Comparison of ENCODE assay signal across 8 mouse cellular contexts in the genomic region with DNA sequence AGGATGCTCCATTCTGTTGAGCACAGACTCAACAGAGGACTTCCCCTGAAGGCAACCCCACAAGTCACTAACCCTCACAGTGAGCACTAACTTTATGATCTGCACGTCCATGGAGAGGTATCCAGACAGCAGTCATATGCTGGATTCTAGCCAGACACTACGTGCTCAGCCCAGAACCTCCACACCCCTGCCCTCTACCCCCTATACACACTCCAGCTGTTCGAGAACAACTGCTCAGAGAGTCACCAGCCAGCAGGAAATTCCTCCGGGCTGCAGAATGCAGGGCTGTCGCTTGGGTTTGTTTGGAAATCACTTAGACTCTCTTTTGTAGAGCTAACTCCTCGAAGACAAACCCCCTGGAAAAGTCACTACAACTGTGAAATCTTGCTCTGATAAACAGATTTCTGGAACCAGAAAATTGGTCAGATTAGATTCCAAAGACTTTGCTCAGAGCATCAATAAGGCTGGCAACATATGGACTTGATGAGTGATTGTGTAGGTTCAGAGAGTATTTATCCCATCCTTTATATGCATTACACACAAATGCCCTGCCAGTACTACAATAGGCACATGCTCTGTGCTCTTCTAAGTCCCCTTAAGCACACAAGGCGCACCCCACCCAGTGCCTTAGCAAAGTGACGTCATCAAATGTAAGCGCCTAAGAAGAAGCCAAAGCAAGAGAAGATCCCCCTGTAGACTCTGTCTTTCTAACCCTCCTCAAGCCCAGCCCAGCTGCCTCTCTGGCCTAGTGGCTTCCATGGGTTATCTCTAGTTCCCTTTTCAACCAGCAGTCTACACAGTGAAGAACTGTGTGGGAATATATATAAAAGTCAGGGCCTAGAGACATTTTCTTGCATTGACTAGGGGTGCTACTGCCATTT.
A peak's percentile ranks its signal among the peaks of the same experiment; 100 is the strongest.
DNase-seq lines count a peak whose midpoint lies in the region; ATAC-seq lines count a peak whose summit lies in the region.

No protein-coding gene starts in this region.

- no peaks in the 10 kb centered on the region for H3K9me3 ChIP-seq in lung, embryonic 15.5 days
- H3K9me3 ChIP-seq in intestine, embryonic 15.5 days = no peaks in the 10 kb centered on the region

- 15% methylated on average over 9 of the region's 9 CpGs for WGBS in lung, embryonic 15.5 days
- 32% methylated on average over 9 of the region's 9 CpGs for WGBS in intestine, embryonic 15.5 days

- H3K9ac ChIP-seq in lung, embryonic 15.5 days = no peak overlapping the region
- no peak overlapping the region for H3K9ac ChIP-seq in intestine, embryonic 15.5 days

- no peak overlapping the region for H3K4me2 ChIP-seq in lung, embryonic 15.5 days
- no peak overlapping the region for H3K4me2 ChIP-seq in intestine, embryonic 15.5 days (replicated peaks)

- 0 out of 2 replicates have a peak, but pooled peaks have one; percentile 1 for ATAC-seq in frontal cortex, adult (ENCODE audit: low TSS enrichment)
- ATAC-seq in lung, embryonic 15.5 days (ENCODE audit: borderline replicate concordance, extremely low read depth, low FRiP score, low TSS enrichment) = peak; percentile 78; the same call in 1 of the 2 replicates
- ATAC-seq in intestine, embryonic 15.5 days = 0 out of 2 replicates have a peak, but pooled peaks have one; percentile 15

- no peaks in the 10 kb centered on the region for H3K27me3 ChIP-seq in lung, embryonic 15.5 days
- H3K27me3 ChIP-seq in intestine, embryonic 15.5 days (replicated peaks) = no peaks in the 10 kb centered on the region

- DNase-seq in frontal cortex, postnatal 14 days (ENCODE audit: low spot score in 2 of 2) = no peak
- no peak for DNase-seq in lung, postnatal 25 days (ENCODE audit: low spot score)
- DNase-seq in thymus, postnatal 0 days (ENCODE audit: low spot score) = peak; percentile 78
- DNase-seq in cerebellum, postnatal 14 days = no peak
- DNase-seq in embryo, embryonic 10 days (ENCODE audit: low spot score) = no peak

- no peaks in the 10 kb centered on the region for H3K36me3 ChIP-seq in lung, embryonic 15.5 days
- no peaks in the 10 kb centered on the region for H3K36me3 ChIP-seq in intestine, embryonic 15.5 days

- H3K4me1 ChIP-seq in lung, embryonic 15.5 days = peaks cover 68% of the 10 kb centered on the region
- peaks cover 57% of the 10 kb centered on the region for H3K4me1 ChIP-seq in intestine, embryonic 15.5 days (replicated peaks)

- H3K4me3 ChIP-seq in lung, embryonic 15.5 days = no peak overlapping the region
- no peak overlapping the region for H3K4me3 ChIP-seq in intestine, embryonic 15.5 days (replicated peaks)

- peak overlapping the region; percentile 59 for H3K27ac ChIP-seq in lung, embryonic 15.5 days
- peak overlapping the region; percentile 41 for H3K27ac ChIP-seq in intestine, embryonic 15.5 days

Comparison
In these comparisons a context has a peak if more than half of its experiments do, and no peak if none do; other contexts are left out.
1. ATAC-seq: peak in every context shown above with its lines; median percentile 78 in lung, embryonic 15.5 days; 15 in intestine, embryonic 15.5 days; 1 in frontal cortex, adult.